Mouse (Mus musculus) stomach, embryonic 15.5 days (tissue): ENCODE data around the gene Zbtb7a. TPM values are rescaled to one million over a fixed set of nuclear protein-coding genes. Genes with fewer than 3 reads are reported as not detected.

ENCODE experiments used
- ATAC-seq: fragments of 200-750 bp; cut with Nextera tagmentation; 2 replicates; pipeline ENCODE4 v1.8.0; 2017; ENCODE audit warnings: low read depth, moderate number of reproducible peaks, moderate TSS enrichment; ENCODE audit not compliant: insufficient read depth, low FRiP score
- H3K27ac ChIP-seq: fragments of 300-500 bp; sonication (generic); 2 replicates; pipeline ENCODE4 v1.5.1; 2015; ENCODE audit warnings: mild to moderate bottlenecking, inconsistent platforms
- H3K27me3 ChIP-seq: fragments of 300-500 bp; sonication (generic); replicated peaks from 2 replicates; pipeline ENCODE4 v1.6.1; 2015; ENCODE audit warnings: inconsistent platforms
- H3K36me3 ChIP-seq: fragments of 300-500 bp; sonication (generic); 2 replicates; pipeline ENCODE4 v1.6.1; 2015; ENCODE audit warnings: inconsistent platforms
- H3K4me1 ChIP-seq: fragments of 300-500 bp; sonication (generic); 2 replicates; pipeline ENCODE4 v1.6.1; 2015; ENCODE audit warnings: inconsistent platforms
- H3K4me2 ChIP-seq: fragments of 300-500 bp; sonication (generic); 2 replicates; pipeline ENCODE4 v1.6.1; 2015; ENCODE audit warnings: mild to moderate bottlenecking, inconsistent platforms
- H3K4me3 ChIP-seq: fragments of 300-500 bp; sonication (generic); replicated peaks from 2 replicates; pipeline ENCODE4 v1.5.1; 2015; ENCODE audit warnings: inconsistent platforms
- H3K9ac ChIP-seq: fragments of 300-500 bp; sonication (generic); 2 replicates; pipeline ENCODE4 v1.6.1; 2015; ENCODE audit warnings: inconsistent platforms
- H3K9me3 ChIP-seq: fragments of 300-500 bp; sonication (generic); 2 replicates; pipeline ENCODE4 v1.6.1; 2016; ENCODE audit warnings: inconsistent platforms
- WGBS: fragments of 180-500 bp; shearing (Covaris S2); methylation state at CpG from one replicate; pipeline ENCODE4 v1.1.7; 2015; 5-methylcytosine and 5-hydroxymethylcytosine counted together
- polyA plus RNA-seq: library from polyadenylated mRNA; unstranded; fragments of >200 nt; fragmentation: Nextera tagmentation; extraction: Ambion mirVana; gene quantifications from 2 replicates; pipeline ENCODE4 v1.2.1, GENCODE M21; 2015

Gene Zbtb7a
- polyA plus RNA-seq, 1 experiment from 2014 or later, result 60.1 TPM

- peaks cover 44% of the 10 kb centered on the region for H3K4me1 ChIP-seq
- peak; percentile 94 for ATAC-seq
- WGBS, result 5% methylated on average over 53 of the region's 53 CpGs
- peak within 1 kb of the TSS; percentile 69 for H3K4me2 ChIP-seq
- peaks cover 55% of the 10 kb centered on the region for H3K36me3 ChIP-seq
- peak within 1 kb of the TSS; percentile 76 for H3K4me3 ChIP-seq
- no peaks in the 10 kb centered on the region for H3K27me3 ChIP-seq
- no peaks in the 10 kb centered on the region for H3K9me3 ChIP-seq
- peak within 1 kb of the TSS; percentile 58 for H3K9ac ChIP-seq
- H3K27ac ChIP-seq, result peak within 1 kb of the TSS; percentile 92
Measured at GRCm38 (mm10) chr10:81182336-81183333, 47.6 kb downstream of the Zbtb7a start, which contains the start of gene Dapk3. Gene Dapk3, plus strand, starts transcription at chr10:81183005.

GRCm38 (mm10) chr10:81183805-81184204 is 48.8 kb downstream of the Zbtb7a start, which contains the start of gene 4930442H23Rik:
Gene 4930442H23Rik, minus strand, starts transcription at chr10:81183849.
- H3K4me2 ChIP-seq, result peak within 1 kb of the TSS; percentile 69
- ATAC-seq, result no peak
- WGBS, result 76% methylated on average over 5 of the region's 5 CpGs
- H3K36me3 ChIP-seq, result peaks cover 47% of the 10 kb centered on the region
- H3K9ac ChIP-seq, result peak within 1 kb of the TSS; percentile 58
- peaks cover 32% of the 10 kb centered on the region for H3K4me1 ChIP-seq
- H3K27me3 ChIP-seq, result no peaks in the 10 kb centered on the region
- H3K4me3 ChIP-seq, result peak within 1 kb of the TSS; percentile 76
- no peaks in the 10 kb centered on the region for H3K9me3 ChIP-seq
- H3K27ac ChIP-seq, result peak within 1 kb of the TSS; percentile 92

- peak overlapping the region; percentile 88 for H3K27ac ChIP-seq
- WGBS, result 9% methylated on average over 4 of the region's 4 CpGs
- H3K9me3 ChIP-seq, result no peaks in the 10 kb centered on the region
- H3K4me2 ChIP-seq, result peak overlapping the region; percentile 69; the same call in 1 of the 2 replicates
- H3K27me3 ChIP-seq, result no peaks in the 10 kb centered on the region
- ATAC-seq, result no peak
- no peak overlapping the region for H3K4me3 ChIP-seq
- H3K9ac ChIP-seq, result no peak overlapping the region
- peaks cover 22% of the 10 kb centered on the region for H3K4me1 ChIP-seq
- H3K36me3 ChIP-seq, result peaks cover 40% of the 10 kb centered on the region
Measured at GRCm38 (mm10) chr10:81184765-81185164, 49.7 kb downstream of the Zbtb7a start.

GRCm38 (mm10) chr10:81187161-81187560 is 52.1 kb downstream of the Zbtb7a start:
- Histone ChIP-seq H3K9me3 (no peaks in the 10 kb centered on the region), H3K27me3 (no peaks in the 10 kb centered on the region), H3K36me3 (peaks cover 30% of the 10 kb centered on the region), H3K27ac (no peak overlapping the region), H3K9ac (no peak overlapping the region), H3K4me2 (no peak overlapping the region), H3K4me3 (no peak overlapping the region), H3K4me1 (peaks cover 34% of the 10 kb centered on the region)
- 93% methylated on average over 9 of the region's 9 CpGs for WGBS
- no peak for ATAC-seq

GRCm38 (mm10) chr10:81189821-81190220 is 54.8 kb downstream of the Zbtb7a start:
- peaks cover 9% of the 10 kb centered on the region for H3K27me3 ChIP-seq
- H3K9ac ChIP-seq, result no peak overlapping the region
- H3K4me3 ChIP-seq, result no peak overlapping the region
- 75% methylated on average over 26 of the region's 26 CpGs for WGBS
- no peak overlapping the region for H3K27ac ChIP-seq
- ATAC-seq, result no peak
- peaks cover 37% of the 10 kb centered on the region for H3K4me1 ChIP-seq
- H3K4me2 ChIP-seq, result no peak overlapping the region
- no peaks in the 10 kb centered on the region for H3K9me3 ChIP-seq
- peaks cover 24% of the 10 kb centered on the region for H3K36me3 ChIP-seq

GRCm38 (mm10) chr10:81190236-81190911 is 55.4 kb downstream of the Zbtb7a start:
- Histone ChIP-seq H3K9me3 (no peaks in the 10 kb centered on the region), H3K27ac (no peak overlapping the region), H3K27me3 (peaks cover 15% of the 10 kb centered on the region), H3K4me3 (no peak overlapping the region), H3K4me1 (peaks cover 37% of the 10 kb centered on the region), H3K9ac (no peak overlapping the region), H3K36me3 (peaks cover 24% of the 10 kb centered on the region), H3K4me2 (no peak overlapping the region)
- WGBS, result 69% methylated on average over 31 of the region's 31 CpGs
- no peak for ATAC-seq

- no peak for ATAC-seq
Measured at GRCm38 (mm10) chr10:81190912-81191321, 55.9 kb downstream of the Zbtb7a start.

GRCm38 (mm10) chr10:81191342-81191982 is 56.4 kb downstream of the Zbtb7a start:
- ATAC-seq, result no peak
- 81% methylated on average over 18 of the region's 18 CpGs for WGBS
- Histone ChIP-seq H3K36me3 (peaks cover 24% of the 10 kb centered on the region), H3K9me3 (no peaks in the 10 kb centered on the region), H3K27me3 (peaks cover 20% of the 10 kb centered on the region), H3K4me2 (peak overlapping the region; percentile 97), H3K4me3 (peak overlapping the region; percentile 53; the same call in 1 of the 2 replicates), H3K4me1 (peaks cover 37% of the 10 kb centered on the region), H3K9ac (peak overlapping the region; percentile 7; the same call in 1 of the 2 replicates), H3K27ac (peak overlapping the region; percentile 89)

More at GRCm38 (mm10) chr10:81190912-81191321, 55.9 kb downstream of the Zbtb7a start:
- Histone ChIP-seq H3K27me3 (peaks cover 17% of the 10 kb centered on the region), H3K4me3 (no peak overlapping the region), H3K36me3 (peaks cover 24% of the 10 kb centered on the region), H3K4me2 (no peak overlapping the region), H3K27ac (peak overlapping the region; percentile 89; the same call in 1 of the 2 replicates), H3K9ac (peak overlapping the region; percentile 7; the same call in 1 of the 2 replicates), H3K9me3 (no peaks in the 10 kb centered on the region), H3K4me1 (peaks cover 37% of the 10 kb centered on the region)
- WGBS, result 59% methylated on average over 6 of the region's 6 CpGs

GRCm38 (mm10) chr10:81192270-81192967 is 57.4 kb downstream of the Zbtb7a start:
- H3K9ac ChIP-seq, result peak overlapping the region; percentile 29
- peak; percentile 79 for ATAC-seq
- H3K4me1 ChIP-seq, result peaks cover 37% of the 10 kb centered on the region
- peak overlapping the region; percentile 97 for H3K4me2 ChIP-seq
- no peaks in the 10 kb centered on the region for H3K9me3 ChIP-seq
- peaks cover 20% of the 10 kb centered on the region; the same call in 1 of the 2 replicates for H3K36me3 ChIP-seq
- peak overlapping the region; percentile 89 for H3K27ac ChIP-seq
- H3K4me3 ChIP-seq, result peak overlapping the region; percentile 53
- 1% methylated on average over 92 of the region's 93 CpGs for WGBS
- peaks cover 24% of the 10 kb centered on the region for H3K27me3 ChIP-seq

GRCm38 (mm10) chr10:81192968-81193501 is 58.0 kb downstream of the Zbtb7a start:
- peaks cover 20% of the 10 kb centered on the region; the same call in 1 of the 2 replicates for H3K36me3 ChIP-seq
- no peaks in the 10 kb centered on the region for H3K9me3 ChIP-seq
- H3K9ac ChIP-seq, result peak overlapping the region; percentile 26
- ATAC-seq, result no peak
- H3K4me1 ChIP-seq, result peaks cover 37% of the 10 kb centered on the region
- peaks cover 24% of the 10 kb centered on the region for H3K27me3 ChIP-seq
- 5% methylated on average over 19 of the region's 19 CpGs for WGBS
- peak overlapping the region; percentile 89 for H3K27ac ChIP-seq
- peak overlapping the region; percentile 53 for H3K4me3 ChIP-seq
- H3K4me2 ChIP-seq, result peak overlapping the region; percentile 97
